Mouse (Mus musculus): ENCODE results near the gene Rps6kb1.
A peak's percentile ranks its signal among the peaks of the same experiment; 100 is the strongest.

DNA sequence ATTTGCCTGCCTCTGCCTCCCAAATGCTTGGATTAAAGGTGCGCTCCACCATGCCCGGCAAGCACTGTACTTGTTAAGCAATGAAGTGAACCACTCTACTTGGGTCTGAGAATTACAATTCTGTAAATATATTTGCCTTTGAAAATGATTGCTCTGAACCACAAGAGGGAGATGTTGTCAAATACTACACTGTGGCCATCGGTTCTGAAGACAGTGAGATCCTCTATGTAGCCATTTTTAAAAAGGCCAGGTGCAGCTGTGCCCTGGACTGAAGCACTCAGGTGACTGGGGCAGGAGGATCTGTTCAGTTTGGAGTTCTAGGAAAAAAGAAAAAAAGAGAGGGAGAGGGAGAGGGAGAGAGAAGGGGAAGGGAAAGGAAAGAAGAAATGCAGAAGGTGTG lies 23.8 kb upstream of the Rps6kb1 start:
- TF ChIP-seq CTCF (IDR thresholded peaks at IDR 0.05; ENCODE audit: low read depth) (peak; percentile 66), EP300 (IDR thresholded peaks at IDR 0.05; ENCODE audit: low read depth) (no peak)
